Mouse (Mus musculus) gastrocnemius, adult 18-20 months (tissue): ENCODE measurements around the gene Atxn1. TPM values are rescaled to one million over a fixed set of nuclear protein-coding genes. Genes with fewer than 3 reads are reported as not detected.
A peak's percentile ranks its signal among the peaks of the same experiment; 100 is the strongest.

ENCODE experiments used
- DNase-seq: peaks from one replicate; pipeline ENCODE4 v3.0.0; 2021; ENCODE audit warnings: low spot score
- total RNA-seq, 2 experiments: library from RNA; stranded (reverse); gene quantifications; 2 replicates each; pipeline ENCODE4 v1.2.3; 2021

Gene Atxn1
- total RNA-seq, 2 experiments from 2014 or later = 38.7 to 51.0 TPM

DNA sequence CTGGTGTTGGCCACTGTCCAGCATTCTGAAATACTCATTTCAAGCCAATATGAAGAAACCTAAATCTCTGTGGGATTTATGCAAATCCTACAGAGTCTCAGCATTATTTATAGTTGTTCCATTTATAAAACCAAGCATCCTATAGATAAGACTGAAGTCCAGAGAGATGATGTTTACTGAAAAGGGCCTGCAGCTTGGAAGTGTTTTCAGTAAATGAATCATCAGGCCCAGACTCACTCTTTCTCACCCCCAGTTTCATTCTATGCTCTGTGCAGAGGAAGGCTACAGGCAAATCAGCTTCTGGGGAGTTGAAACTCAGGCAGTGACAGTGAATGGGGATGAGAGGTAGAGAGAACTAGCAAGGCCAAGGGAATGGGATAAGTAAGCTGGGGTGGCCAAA, 373.9 kb downstream of the Atxn1 start:
- no peak for DNase-seq

- DNase-seq = no peak
Measured at GRCm38 (mm10) chr13:45583061-45583460, 381.7 kb downstream of the Atxn1 start.

GRCm38 (mm10) chr13:45582294-45582693, 382.5 kb downstream of the Atxn1 start:
- no peak for DNase-seq

DNA sequence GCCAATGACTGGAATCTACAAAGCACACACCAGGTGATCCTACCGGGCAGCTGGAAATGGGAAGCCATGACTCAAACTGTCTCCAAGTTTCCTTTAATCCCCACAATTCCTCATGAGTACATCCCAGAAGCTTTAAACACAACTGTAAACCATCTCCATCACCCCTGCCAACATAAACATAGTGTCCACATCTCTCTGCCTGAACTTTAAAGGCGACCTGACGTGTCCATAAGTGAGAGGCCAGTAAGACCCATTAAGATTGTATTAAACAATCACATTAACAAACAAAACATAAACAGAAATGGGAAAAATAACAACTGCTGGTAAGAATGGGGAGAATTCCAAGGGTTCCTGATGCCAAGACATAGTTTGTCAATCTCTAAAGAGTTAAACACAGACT, 385.1 kb downstream of the Atxn1 start:
- DNase-seq = no peak

GRCm38 (mm10) chr13:45577784-45578183, 387.0 kb downstream of the Atxn1 start:
- DNase-seq = no peak

DNA sequence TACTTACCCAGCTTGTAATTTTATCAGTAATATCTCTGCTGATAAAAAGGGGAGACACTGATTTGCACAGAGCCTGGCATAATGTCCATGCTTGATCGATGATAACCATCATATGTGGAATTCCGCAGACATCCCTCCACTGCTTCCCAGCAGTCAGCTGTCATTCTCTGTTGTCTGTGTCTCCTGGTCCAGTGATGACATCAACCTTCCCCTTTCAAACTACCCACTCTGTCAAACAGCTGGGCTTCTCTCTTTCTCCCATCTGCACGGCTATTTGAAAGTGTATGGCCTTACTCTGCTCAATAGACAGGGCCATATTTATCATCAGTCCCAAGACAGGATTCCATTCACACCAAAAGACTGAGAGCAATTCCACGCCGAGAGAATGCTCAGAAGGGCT, 387.4 kb downstream of the Atxn1 start:
- no peak for DNase-seq

DNA sequence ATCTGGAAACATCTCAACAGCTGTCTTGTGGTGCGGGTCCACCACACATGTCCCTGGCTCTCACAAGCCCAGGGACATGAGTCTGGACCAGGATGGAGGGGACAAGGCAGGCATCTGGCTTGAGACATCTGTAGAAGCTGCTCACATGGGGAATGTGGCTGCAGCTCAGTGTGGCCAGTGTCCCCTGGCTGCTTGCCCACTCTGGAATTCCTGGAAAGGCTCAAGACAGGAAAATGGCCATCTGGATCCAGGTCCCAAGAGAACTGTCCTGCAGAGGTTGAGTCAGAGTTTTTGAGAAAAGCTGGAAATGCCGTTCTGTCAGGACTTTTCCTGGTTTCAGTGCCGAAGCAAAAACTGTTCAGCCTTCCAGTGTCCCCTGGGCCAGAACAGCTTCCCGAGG, 388.6 kb downstream of the Atxn1 start:
- peak; percentile 83 for DNase-seq

GRCm38 (mm10) chr13:45572768-45573167, 392.0 kb downstream of the Atxn1 start:
- peak; percentile 54 for DNase-seq

DNA sequence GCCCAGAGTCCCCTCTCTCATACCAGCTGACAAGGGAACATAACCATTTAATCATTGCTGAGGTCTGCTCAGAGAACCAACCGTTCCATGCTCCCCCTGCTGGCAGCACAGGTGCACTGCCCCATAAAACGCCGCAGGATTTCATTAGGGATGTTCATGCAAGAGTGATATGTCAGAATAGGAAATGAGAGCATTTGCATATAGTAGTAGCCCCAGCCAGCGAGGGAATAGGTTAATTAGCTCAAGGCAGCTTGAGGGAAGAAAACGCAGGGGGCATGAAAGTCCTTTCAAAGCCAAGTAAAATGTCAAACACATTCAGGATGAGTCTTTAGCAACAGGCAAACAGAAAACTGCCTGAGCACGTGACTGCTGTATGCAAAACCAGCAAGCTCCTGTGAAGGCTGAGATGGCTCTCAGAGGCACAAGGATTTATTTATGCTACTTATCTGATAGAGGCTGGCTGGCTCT, 393.0 kb downstream of the Atxn1 start:
- DNase-seq = peak; percentile 74

DNA sequence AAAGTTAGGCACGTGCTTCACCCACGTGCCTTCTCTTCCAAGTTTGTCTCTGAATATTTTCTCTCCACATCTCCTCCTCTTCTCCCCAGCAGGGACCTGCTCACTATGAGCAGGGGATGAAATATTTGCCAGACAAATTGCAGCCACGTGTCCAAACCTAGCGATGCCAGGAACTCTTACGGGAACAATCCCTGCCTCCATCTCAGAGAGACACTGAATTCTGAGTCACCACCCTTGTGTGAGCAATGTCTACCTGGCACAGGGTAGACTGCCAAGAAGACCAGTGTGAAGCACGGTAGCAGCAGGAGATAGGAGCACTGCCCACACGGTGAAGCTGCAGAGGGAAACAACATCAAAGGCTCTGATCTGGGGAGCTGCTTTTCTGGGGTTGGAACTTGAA, 394.9 kb downstream of the Atxn1 start:
- DNase-seq = no peak

- DNase-seq = no peak
Measured at GRCm38 (mm10) chr13:45564946-45565345, 399.9 kb downstream of the Atxn1 start.

GRCm38 (mm10) chr13:45562011-45562410, 402.8 kb downstream of the Atxn1 start:
- peak; percentile 37 for DNase-seq

- DNase-seq = no peak
Measured at GRCm38 (mm10) chr13:45560543-45560942, 404.3 kb downstream of the Atxn1 start.

GRCm38 (mm10) chr13:45559258-45559657, 405.6 kb downstream of the Atxn1 start:
- DNase-seq = no peak

DNA sequence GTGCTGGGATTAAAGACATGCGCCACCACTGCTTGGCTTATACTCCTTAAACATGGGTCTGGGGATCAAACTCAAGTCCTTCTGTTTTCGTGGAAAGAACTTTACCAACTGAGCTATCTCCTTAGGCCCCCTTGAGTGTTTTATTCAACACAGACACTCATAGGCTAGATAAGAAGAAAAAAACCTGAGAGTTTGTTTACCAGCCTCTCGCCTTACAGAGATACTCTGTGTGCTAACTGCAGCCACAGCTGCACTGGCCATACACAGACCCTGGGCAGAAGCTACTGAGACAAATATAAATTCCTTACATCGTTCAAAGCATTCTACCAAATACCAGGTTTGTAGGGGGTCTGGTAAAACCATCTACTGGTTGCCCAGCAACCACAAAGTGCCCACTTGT, 406.4 kb downstream of the Atxn1 start:
- DNase-seq = no peak

GRCm38 (mm10) chr13:45553674-45554073, 411.1 kb downstream of the Atxn1 start:
- DNase-seq = no peak

DNA sequence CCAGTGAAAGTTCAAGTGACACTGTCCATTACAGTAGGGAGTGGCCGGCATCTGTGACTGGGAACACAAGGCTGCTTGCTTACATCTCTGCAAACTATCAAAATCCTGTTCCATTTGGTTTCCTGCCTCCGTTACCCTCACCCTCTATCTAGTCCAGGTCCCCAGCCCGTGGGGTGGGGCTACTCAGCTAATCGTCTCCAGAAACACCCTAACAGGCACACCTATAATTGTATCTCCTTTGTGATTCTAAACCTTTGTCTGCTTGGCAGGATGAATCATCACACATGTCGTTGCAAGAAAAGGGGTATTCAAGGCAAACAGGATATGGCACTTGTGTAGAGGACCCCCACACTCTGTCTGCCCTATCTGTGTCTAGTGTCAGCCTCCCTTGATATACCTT, 417.3 kb downstream of the Atxn1 start:
- DNase-seq = no peak

GRCm38 (mm10) chr13:45546946-45547345, 417.9 kb downstream of the Atxn1 start:
- DNase-seq = no peak

- no peak for DNase-seq
Measured at GRCm38 (mm10) chr13:45545974-45546373, 418.8 kb downstream of the Atxn1 start.

- DNase-seq = peak; percentile 83
Measured at GRCm38 (mm10) chr13:45539205-45539568, 425.6 kb downstream of the Atxn1 start.

DNA sequence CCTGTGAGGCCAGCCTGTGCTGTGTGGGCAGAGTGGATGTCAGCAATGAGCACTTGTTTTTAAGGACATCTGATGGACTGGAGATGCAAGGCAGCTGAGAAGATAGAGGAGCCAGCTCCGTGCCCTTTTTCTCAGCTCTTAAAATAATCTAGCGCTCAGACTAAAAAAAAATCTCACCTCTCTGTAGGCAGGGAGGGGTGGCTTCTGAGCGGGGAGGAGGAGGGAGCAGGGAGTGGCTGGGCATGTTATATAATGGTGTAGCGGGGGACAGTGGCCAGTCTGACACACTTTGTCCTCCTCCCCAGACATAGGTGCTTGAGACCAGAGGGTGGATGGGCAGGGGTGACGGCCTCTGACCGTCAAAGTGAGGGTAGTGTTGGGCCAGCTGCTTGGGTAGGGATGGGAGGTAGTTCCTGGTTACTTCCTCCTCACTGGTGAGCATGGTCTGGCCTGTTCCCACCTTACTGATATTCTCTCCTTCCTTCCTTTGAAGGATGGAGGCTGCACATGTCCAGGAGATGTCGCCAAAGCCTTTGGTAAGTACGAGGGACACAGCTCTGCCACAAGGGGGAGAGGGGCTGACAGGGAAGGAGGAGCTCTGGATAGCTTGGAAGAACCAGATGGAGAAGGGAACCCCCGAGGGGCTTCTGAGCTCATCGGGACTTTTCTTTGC, 426.1 kb downstream of the Atxn1 start:
- peak; percentile 77 for DNase-seq

DNA sequence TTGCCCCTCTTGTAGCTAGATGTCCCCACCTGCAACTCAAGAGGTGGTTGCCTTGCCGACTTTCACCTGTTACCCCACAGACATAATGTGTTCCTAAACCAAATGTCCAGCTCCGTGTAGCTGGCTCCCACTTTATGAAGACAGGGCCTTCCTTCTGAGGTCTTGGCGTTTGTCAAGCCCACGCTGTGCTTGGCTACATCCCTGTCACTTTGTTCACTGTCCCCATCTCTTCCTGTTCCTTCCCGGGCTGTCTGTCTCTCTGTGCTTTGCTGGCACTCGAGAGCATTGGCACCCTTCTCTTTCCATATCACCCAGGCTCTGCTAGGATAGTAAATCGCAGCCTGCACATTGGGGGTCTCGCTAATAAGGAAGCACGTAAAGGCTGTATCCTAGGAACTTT, 426.7 kb downstream of the Atxn1 start:
- DNase-seq = no peak

GRCm38 (mm10) chr13:45537110-45537509, 427.7 kb downstream of the Atxn1 start:
- peak; percentile 78 for DNase-seq
